Mouse (Mus musculus) liver, embryonic 11.5 days (tissue): Measurements from ENCODE around the gene Mmp15. TPM values are rescaled to one million over a fixed set of nuclear protein-coding genes. Genes with fewer than 3 reads are reported as not detected.

Source experiments
- ATAC-seq: fragments of 200-750 bp; cut with Nextera tagmentation; replicated peaks from 2 replicates; pipeline ENCODE4 v1.8.0; 2017; ENCODE audit warnings: moderate number of reproducible peaks, mild to moderate bottlenecking, moderate TSS enrichment, moderate library complexity; ENCODE audit not compliant: low FRiP score
- DNase-seq: peaks from one replicate; pipeline ENCODE4 v3.0.0-alpha.2; 2017; ENCODE audit warnings: low spot score
- H3K27ac ChIP-seq: fragments of 300-500 bp; sonication (generic); 2 replicates; pipeline ENCODE4 v1.5.1; 2014; ENCODE audit warnings: mild to moderate bottlenecking, low read depth, low read length, control low read depth
- H3K27me3 ChIP-seq: fragments of 300-500 bp; sonication (generic); replicated peaks from 2 replicates; pipeline ENCODE4 v1.6.1; 2014; ENCODE audit warnings: low read length, mixed read lengths; ENCODE audit not compliant: control insufficient read depth, insufficient read depth
- H3K36me3 ChIP-seq: fragments of 300-500 bp; sonication (generic); 2 replicates; pipeline ENCODE4 v1.6.1; 2014; ENCODE audit warnings: mild to moderate bottlenecking, low read length, moderate library complexity, mixed read lengths; ENCODE audit not compliant: control insufficient read depth, insufficient read depth
- H3K4me1 ChIP-seq: fragments of 300-500 bp; sonication (generic); replicated peaks from 2 replicates; pipeline ENCODE4 v1.6.1; 2014; ENCODE audit warnings: low read length, mixed read lengths; ENCODE audit not compliant: control insufficient read depth, insufficient read depth
- H3K4me2 ChIP-seq: fragments of 300-500 bp; sonication (generic); 2 replicates; pipeline ENCODE4 v1.6.1; 2014; ENCODE audit warnings: mild to moderate bottlenecking, control low read depth, moderate library complexity
- H3K4me3 ChIP-seq: fragments of 300-500 bp; sonication (generic); 2 replicates; pipeline ENCODE4 v1.5.1; 2014; ENCODE audit warnings: low read depth, low read length, control low read depth
- H3K9ac ChIP-seq: fragments of 300-500 bp; sonication (generic); 2 replicates; pipeline ENCODE4 v1.6.1; 2014; ENCODE audit warnings: low read depth, low read length, control low read depth
- H3K9me3 ChIP-seq: fragments of 300-500 bp; sonication (generic); 2 replicates; pipeline ENCODE4 v1.6.1; 2016; ENCODE audit warnings: low read length, inconsistent platforms, mixed read lengths; ENCODE audit not compliant: control insufficient read depth
- WGBS: fragments of 180-500 bp; shearing (Covaris S2); extraction: QIAGEN DNeasy Blood & Tissue Kit; methylation state at CpG from one replicate; pipeline ENCODE4 v1.1.7; 2014; 5-methylcytosine and 5-hydroxymethylcytosine counted together
- polyA plus RNA-seq: library from polyadenylated mRNA; unstranded; fragments of >200 nt; fragmentation: Nextera tagmentation; extraction: Ambion mirVana; gene quantifications from 2 replicates; pipeline ENCODE4 v1.2.1, GENCODE M21; 2014

Gene Mmp15
- polyA plus RNA-seq, result 4.4 and 5.4 TPM in 2 replicates

DNA sequence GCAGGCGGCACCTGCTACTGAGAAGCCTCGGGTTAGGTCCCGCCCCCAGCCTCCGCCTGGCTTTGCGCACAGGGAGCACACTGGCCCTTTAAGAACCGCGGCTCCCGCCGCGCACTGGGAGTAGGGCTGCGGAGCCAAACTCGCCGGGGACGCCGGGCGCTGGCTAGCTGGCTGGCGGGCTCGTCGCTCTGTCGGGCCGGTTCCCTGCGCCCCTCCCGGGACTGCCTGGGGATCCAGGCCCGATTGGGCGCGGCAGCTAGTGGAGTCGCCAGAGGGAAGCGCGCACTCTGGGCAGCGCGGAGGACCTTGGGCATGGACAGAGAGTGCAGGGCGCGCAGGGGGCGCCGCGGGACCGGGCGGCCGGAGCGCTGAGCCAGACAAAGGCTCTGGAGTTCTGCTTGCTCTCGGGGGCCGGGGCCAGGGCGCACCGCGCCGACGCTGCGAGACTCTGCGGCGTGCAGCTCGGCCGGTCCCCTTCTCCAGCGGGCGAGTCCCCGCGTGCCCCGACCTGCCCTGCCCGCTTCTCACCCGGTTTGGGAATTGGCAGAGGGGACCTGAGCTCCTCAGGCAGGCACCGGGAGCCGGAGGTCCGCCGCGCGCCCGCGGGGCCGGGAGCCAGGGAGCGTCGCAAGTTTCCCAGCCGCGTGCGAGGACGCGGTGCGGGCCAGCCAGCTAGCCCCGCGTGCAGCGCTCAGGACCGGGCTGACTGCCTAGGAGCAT is at the start of gene Mmp15:
Gene Mmp15 (plus strand): TSS at position 118 of the 720 bp plus-strand sequence.
- ATAC-seq, result peak; percentile 44
- no peaks in the 10 kb centered on the region for H3K36me3 ChIP-seq
- peak; percentile 75 for DNase-seq
- no peak within 1 kb of the TSS for H3K27ac ChIP-seq
- WGBS, result 2% methylated on average over 79 of the region's 80 CpGs
- H3K4me2 ChIP-seq, result peak within 1 kb of the TSS; percentile 86
- peak within 1 kb of the TSS; percentile 60 for H3K4me3 ChIP-seq
- peaks cover 4% of the 10 kb centered on the region for H3K4me1 ChIP-seq
- peak within 1 kb of the TSS; percentile 51 for H3K9ac ChIP-seq
- H3K9me3 ChIP-seq, result no peaks in the 10 kb centered on the region
- peaks cover 66% of the 10 kb centered on the region for H3K27me3 ChIP-seq

DNA sequence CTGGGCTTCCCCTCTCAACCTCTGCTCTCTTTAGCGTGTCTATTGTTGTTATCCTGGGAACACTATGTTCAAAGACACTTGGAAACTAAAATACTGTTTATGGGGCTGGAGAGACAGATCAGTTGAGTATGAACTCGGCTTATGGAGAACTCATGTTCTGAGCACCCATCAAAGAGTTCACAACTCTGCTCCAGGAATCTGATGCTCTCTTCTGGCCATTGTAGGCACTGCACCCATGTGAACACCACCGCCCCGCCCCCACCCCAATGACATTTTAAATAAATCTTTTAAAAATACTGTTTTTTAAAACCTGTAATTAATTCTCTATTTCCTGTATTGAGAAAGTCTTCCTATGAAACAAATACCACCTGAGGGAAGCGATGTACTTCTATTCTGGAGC is 49.7 kb upstream of the Mmp15 start:
- no peaks in the 10 kb centered on the region for H3K4me1 ChIP-seq
- no peak overlapping the region for H3K4me2 ChIP-seq
- DNase-seq (no peak), ATAC-seq (no peak)
- H3K4me3 ChIP-seq, result no peak overlapping the region
- 20% methylated on average over 5 of the region's 5 CpGs for WGBS
- H3K27me3 ChIP-seq, result no peaks in the 10 kb centered on the region
- H3K36me3 ChIP-seq, result no peaks in the 10 kb centered on the region
- H3K27ac ChIP-seq, result no peak overlapping the region
- H3K9ac ChIP-seq, result no peak overlapping the region
- no peaks in the 10 kb centered on the region for H3K9me3 ChIP-seq

DNA sequence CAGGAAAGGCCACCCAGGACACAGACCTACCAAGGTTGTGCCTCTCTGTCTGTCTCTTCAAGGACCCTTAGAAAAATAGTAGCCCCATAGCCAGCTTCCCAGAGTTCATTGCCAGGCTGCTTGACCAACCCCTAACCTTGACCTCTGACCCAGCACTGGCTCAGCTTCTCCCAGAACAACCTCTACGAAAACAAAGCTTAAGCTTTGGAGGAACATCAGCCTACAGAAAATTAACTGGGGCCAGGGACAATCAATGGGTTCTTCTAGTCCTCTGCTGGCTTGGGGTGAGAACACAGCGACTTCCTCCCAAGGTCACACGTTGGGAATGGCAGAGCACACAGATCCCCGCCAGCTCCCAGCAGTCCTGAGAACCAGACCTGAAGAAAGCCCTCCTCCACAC is 46.5 kb upstream of the Mmp15 start:
- H3K4me1 ChIP-seq, result no peaks in the 10 kb centered on the region
- H3K27me3 ChIP-seq, result no peaks in the 10 kb centered on the region
- H3K36me3 ChIP-seq, result no peaks in the 10 kb centered on the region
- DNase-seq (no peak), ATAC-seq (no peak)
- no peaks in the 10 kb centered on the region for H3K9me3 ChIP-seq
- no peak overlapping the region for H3K9ac ChIP-seq
- 39% methylated on average over 4 of the region's 4 CpGs for WGBS
- H3K27ac ChIP-seq, result no peak overlapping the region
- no peak overlapping the region for H3K4me3 ChIP-seq
- no peak overlapping the region for H3K4me2 ChIP-seq

DNA sequence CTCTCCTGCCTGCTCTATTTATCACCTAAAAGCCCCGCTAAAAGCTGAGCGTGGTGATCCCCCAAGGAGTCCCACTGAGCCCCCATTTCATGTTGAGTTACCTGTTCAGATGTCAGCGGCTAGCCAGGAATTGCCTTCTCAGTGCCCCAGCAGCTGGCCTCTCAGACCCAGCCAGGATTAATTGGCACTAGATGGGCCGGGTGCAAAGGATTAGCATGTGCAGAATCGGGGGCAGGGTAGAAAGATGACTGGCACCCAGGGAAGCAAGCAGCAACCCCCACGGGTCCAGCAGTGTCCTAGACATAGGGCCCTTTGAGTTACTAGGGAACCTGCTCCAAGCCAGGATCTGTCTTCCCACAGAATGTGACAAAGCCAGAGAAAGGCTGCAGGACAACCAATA is 45.6 kb upstream of the Mmp15 start, which contains the start of gene Cngb1:
Gene Cngb1 (minus strand): TSS at position 155 of the 400 bp plus-strand sequence.
- Histone ChIP-seq H3K27ac (no peak within 1 kb of the TSS), H3K36me3 (no peaks in the 10 kb centered on the region), H3K9me3 (no peaks in the 10 kb centered on the region), H3K4me1 (no peaks in the 10 kb centered on the region), H3K9ac (no peak within 1 kb of the TSS), H3K4me3 (no peak within 1 kb of the TSS), H3K27me3 (no peaks in the 10 kb centered on the region), H3K4me2 (no peak within 1 kb of the TSS)
- no peak for ATAC-seq
- DNase-seq, result no peak
- WGBS, result 39% methylated on average over 6 of the region's 6 CpGs

DNA sequence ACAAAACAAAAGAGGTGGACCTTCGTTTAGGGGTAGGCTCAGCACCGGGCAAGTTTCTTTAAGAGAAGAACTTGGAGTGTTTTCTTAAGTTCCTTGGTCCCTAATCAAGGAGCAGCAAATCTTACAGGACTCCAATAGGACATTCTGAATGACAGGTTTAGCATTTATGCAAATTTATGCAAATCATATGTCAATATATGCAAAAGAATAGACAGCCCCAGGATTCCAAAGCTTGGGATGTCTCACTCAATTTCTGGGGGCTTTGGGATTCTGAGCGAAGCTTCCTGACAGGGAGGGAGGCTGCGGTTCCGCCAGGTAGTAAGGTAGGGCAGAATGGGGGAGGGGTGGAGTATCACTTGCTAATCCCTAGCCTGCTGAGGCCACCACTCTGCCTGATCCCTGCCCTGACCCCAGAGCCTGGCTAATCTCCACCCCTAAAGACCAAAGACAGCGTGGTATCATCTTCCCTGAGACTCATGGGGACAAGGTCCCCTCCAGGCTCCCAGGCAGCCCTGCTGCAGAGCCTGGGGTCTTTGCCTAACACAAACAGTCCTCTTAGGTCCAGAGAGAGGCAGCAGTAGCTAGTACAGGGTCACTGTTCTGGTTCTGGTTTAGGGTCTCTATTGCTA is 41.6 kb upstream of the Mmp15 start, which contains the start of gene Tepp:
Gene Tepp (plus strand): TSS at position 225 of the 629 bp plus-strand sequence.
- no peaks in the 10 kb centered on the region for H3K27me3 ChIP-seq
- no peaks in the 10 kb centered on the region for H3K4me1 ChIP-seq
- H3K9ac ChIP-seq, result no peak within 1 kb of the TSS
- H3K4me3 ChIP-seq, result no peak within 1 kb of the TSS
- ATAC-seq (no peak), DNase-seq (no peak)
- no peak within 1 kb of the TSS for H3K4me2 ChIP-seq
- no peaks in the 10 kb centered on the region for H3K9me3 ChIP-seq
- no peaks in the 10 kb centered on the region for H3K36me3 ChIP-seq
- H3K27ac ChIP-seq, result no peak within 1 kb of the TSS
- 32% methylated on average over 6 of the region's 6 CpGs for WGBS

DNA sequence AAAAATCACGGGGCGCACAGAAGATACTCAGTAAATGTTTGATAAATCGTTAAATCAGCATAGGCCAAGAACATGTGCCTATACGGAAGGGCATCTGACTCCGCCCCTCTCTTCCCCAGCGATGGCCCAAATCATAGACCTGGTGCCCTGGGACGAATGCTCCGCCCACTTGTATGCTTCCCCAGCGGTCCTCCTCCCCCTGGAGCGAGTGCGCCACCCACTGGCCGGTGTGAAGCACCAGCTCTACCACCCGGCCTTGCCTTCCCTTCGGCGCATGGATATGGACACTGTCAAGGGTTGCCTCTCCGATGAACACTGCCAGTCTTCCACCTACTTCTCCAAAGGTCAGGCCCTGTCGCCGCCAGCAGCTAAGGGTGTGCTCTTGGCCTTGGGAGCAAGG is 39.2 kb upstream of the Mmp15 start:
- Histone ChIP-seq H3K9ac (no peak overlapping the region), H3K9me3 (no peaks in the 10 kb centered on the region), H3K4me2 (no peak overlapping the region), H3K27me3 (no peaks in the 10 kb centered on the region), H3K4me3 (no peak overlapping the region), H3K4me1 (no peaks in the 10 kb centered on the region), H3K36me3 (no peaks in the 10 kb centered on the region), H3K27ac (no peak overlapping the region)
- ATAC-seq (no peak), DNase-seq (no peak)
- WGBS, result 64% methylated on average over 18 of the region's 18 CpGs

DNA sequence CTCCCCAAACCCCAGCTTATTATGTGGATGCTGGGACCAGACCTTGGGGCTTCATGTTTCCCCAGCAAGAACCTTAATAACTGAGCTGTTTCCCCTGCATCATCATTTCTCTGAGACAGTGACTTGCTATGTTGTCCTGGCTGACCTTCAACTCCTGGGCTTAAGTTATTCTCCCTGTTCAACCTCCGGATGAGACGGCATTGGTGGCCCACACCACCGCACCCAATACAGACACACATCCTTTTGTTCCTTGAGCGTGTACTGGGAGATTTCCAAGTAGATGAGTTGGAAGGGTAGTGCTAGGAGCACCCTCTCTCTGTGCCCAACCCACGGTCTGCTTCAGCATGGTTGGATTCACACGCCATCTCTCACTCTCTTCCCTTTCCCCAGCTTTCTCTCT is 38.2 kb upstream of the Mmp15 start:
- H3K27ac ChIP-seq, result no peak overlapping the region
- H3K9me3 ChIP-seq, result no peaks in the 10 kb centered on the region
- H3K9ac ChIP-seq, result no peak overlapping the region
- H3K4me2 ChIP-seq, result no peak overlapping the region
- H3K4me3 ChIP-seq, result no peak overlapping the region
- H3K36me3 ChIP-seq, result no peaks in the 10 kb centered on the region
- no peaks in the 10 kb centered on the region for H3K27me3 ChIP-seq
- ATAC-seq (no peak), DNase-seq (no peak)
- H3K4me1 ChIP-seq, result no peaks in the 10 kb centered on the region
- 88% methylated on average over 6 of the region's 6 CpGs for WGBS

DNA sequence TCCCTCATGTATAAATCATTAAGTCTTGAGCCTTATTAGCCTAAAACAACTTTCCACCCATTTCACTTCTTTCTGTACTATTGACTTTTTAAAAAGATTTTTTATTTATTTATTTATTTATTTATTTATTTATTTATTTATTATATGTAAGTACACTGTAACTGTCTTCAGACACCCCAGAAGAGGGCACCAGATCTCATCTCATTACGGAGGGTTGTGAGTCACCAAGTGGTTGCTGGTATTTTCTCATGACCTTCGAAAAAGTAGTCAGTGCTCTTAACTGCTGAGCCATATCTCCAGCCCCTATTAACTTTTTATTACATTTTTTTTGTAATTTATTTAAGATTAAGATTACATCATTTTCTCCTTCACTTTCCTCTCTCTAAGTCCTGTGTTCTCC is 37.4 kb upstream of the Mmp15 start:
- no peaks in the 10 kb centered on the region for H3K4me1 ChIP-seq
- H3K4me3 ChIP-seq, result no peak overlapping the region
- H3K9ac ChIP-seq, result no peak overlapping the region
- H3K36me3 ChIP-seq, result no peaks in the 10 kb centered on the region
- H3K4me2 ChIP-seq, result no peak overlapping the region
- no peak for ATAC-seq
- 68% methylated on average over 2 of the region's 2 CpGs for WGBS
- H3K27ac ChIP-seq, result no peak overlapping the region
- DNase-seq, result no peak
- H3K27me3 ChIP-seq, result no peaks in the 10 kb centered on the region; the same call in 1 of the 2 replicates
- no peaks in the 10 kb centered on the region for H3K9me3 ChIP-seq

DNA sequence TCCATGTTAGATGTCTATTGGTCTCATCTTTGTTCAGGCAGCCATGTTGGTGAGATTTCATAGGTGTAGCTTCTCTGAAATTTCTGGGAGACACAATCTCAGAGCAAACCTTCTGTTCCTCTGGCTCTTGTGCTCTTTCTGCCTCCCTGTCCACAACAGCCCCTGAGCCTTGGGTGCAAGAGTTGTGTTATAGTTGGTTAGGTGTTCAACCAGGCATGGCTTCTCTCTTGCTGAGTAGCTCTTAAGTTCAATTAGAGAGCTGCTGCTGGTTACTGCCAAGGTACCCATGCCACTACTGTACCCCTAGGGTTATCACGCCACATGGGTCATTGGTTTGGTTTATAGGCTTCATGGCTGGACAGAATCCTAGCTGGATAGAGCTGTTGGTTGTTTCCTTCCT is 36.7 kb upstream of the Mmp15 start:
- DNase-seq (no peak), ATAC-seq (no peak)
- H3K27ac ChIP-seq, result no peak overlapping the region
- H3K36me3 ChIP-seq, result no peaks in the 10 kb centered on the region
- no peaks in the 10 kb centered on the region for H3K4me1 ChIP-seq
- H3K9ac ChIP-seq, result no peak overlapping the region
- H3K27me3 ChIP-seq, result no peaks in the 10 kb centered on the region; the same call in 1 of the 2 replicates
- no peak overlapping the region for H3K4me2 ChIP-seq
- no peak overlapping the region for H3K4me3 ChIP-seq
- 91% methylated on average over 1 of the region's 1 CpGs for WGBS
- H3K9me3 ChIP-seq, result no peaks in the 10 kb centered on the region
